Mouse (Mus musculus): Measurements from ENCODE around the gene Edrf1. TPM values are rescaled to one million over a fixed set of nuclear protein-coding genes. Genes with fewer than 3 reads are reported as not detected.

Edrf1 gene
- total and polyA plus RNA-seq, 3 experiments: 10.0 to 20.6 (median 19.3) TPM

DNA sequence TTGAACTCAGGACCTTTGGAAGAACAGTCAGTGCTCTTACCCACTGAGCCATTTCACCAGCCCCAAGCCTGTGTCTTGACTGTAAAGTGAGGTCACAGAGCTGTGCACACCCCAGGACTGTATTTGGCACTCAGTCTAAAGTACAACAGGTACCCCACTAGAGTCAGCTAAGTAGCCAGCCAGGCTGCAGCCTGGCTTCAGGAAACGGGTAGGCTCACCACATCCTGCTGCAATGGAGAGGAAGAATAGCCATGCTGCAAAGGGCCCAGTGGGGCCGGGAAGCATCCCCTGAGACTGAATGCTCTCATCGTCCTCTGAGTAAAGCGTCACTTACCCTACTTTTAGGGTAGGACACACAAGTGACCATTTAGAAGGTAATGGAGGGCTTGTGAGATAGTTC is 62.5 kb downstream of the Edrf1 start:
- Histone ChIP-seq H3K4me2 (ENCODE audit: insufficient read depth, low read depth, poor library complexity, severe bottlenecking) (no peak overlapping the region), H3K27ac (ENCODE audit: insufficient read depth, low read depth) (no peak overlapping the region), H3K4me3 (replicated peaks in 1 of 3; ENCODE audit: low read depth in 2 of 3, low read length in 2 of 3, poor library complexity in 1 of 3) (no peak overlapping the region), H3K27me3 (replicated peaks) (no peaks in the 10 kb centered on the region), H3K4me1 (ENCODE audit: control insufficient read depth in 1 of 2, insufficient read depth in 2 of 2) (no peaks in the 10 kb centered on the region), H3K9me3 (replicated peaks; ENCODE audit: low read length) (no peaks in the 10 kb centered on the region), H3K36me3 (replicated peaks in 1 of 2; ENCODE audit: control insufficient read depth in 1 of 2, insufficient read depth in 1 of 2, low read length in 1 of 2) (peaks cover 9 to 61% of the 10 kb centered on the region in 2 experiments), H3K9ac (ENCODE audit: insufficient read depth, low read depth) (no peak overlapping the region), H3K79me2 (replicated peaks; ENCODE audit: control insufficient read depth, extremely low read depth, insufficient read depth, poor library complexity, severe bottlenecking) (no peaks in the 10 kb centered on the region)
- in situ Hi-C loops (cut with MboI; ENCODE audit: low pct_ligation_motif_present, low pct_unique_long_range_greater_than_20kb, low sequenced_read_pairs): no loop called here
- DNase-seq (ENCODE audit: extremely low read depth): no peak
- dilution Hi-C loops (cut with MboI; ENCODE audit: extremely low pct_ligation_motif_present, extremely low pct_unique_long_range_greater_than_20kb, low sequenced_read_pairs): no loop called here
- TF ChIP-seq UBTF (IDR thresholded peaks at IDR 0.05; ENCODE audit: low read depth, low read length): no peak
- TF ChIP-seq HCFC1 (IDR thresholded peaks at IDR 0.05; ENCODE audit: low read depth, low read length): no peak
- no peak for TF ChIP-seq ETS1 (conservative IDR thresholded peaks at IDR 0.05; ENCODE audit: low read depth, low read length)
- TF ChIP-seq ZNF384 (IDR thresholded peaks at IDR 0.05; ENCODE audit: low read depth, low read length): no peak
- TF ChIP-seq CHD1 (IDR thresholded peaks at IDR 0.05; ENCODE audit: low read depth, low read length): no peak
- TF ChIP-seq KAT2A (IDR thresholded peaks at IDR 0.05; ENCODE audit: insufficient replicate concordance, low read length): no peak
- TF ChIP-seq POLR2A (IDR thresholded peaks at IDR 0.05; ENCODE audit: low read depth, low read length): no peak
- TF ChIP-seq JUND (conservative IDR thresholded peaks at IDR 0.05; ENCODE audit: low read depth, low read length): no peak
- TF ChIP-seq CHD2 (IDR thresholded peaks at IDR 0.05; ENCODE audit: low read length): no peak
- TF ChIP-seq SMC3 (IDR thresholded peaks at IDR 0.05; ENCODE audit: low read depth, low read length): no peak
- no peak for TF ChIP-seq MEF2A (IDR thresholded peaks at IDR 0.05; ENCODE audit: borderline replicate concordance, low read depth, low read length)
- TF ChIP-seq PAX5 (IDR thresholded peaks at IDR 0.05; ENCODE audit: low read length): no peak
- TF ChIP-seq BHLHE40 (IDR thresholded peaks at IDR 0.05; ENCODE audit: low read depth, low read length): no peak
- no peak for TF ChIP-seq TBP (conservative IDR thresholded peaks at IDR 0.05; ENCODE audit: low read depth, low read length)
- TF ChIP-seq ZC3H11A (IDR thresholded peaks at IDR 0.05; ENCODE audit: low read depth, low read length): no peak
- TF ChIP-seq POLR2AphosphoS2 (IDR thresholded peaks at IDR 0.05; ENCODE audit: low read depth, low read length): no peak
- TF ChIP-seq MXI1 (IDR thresholded peaks at IDR 0.05; ENCODE audit: low read depth, low read length): no peak
- TF ChIP-seq SIN3A (IDR thresholded peaks at IDR 0.05; ENCODE audit: low read length): no peak
- TF ChIP-seq E2F4 (IDR thresholded peaks at IDR 0.05; ENCODE audit: insufficient replicate concordance, low read depth, low read length): no peak
- no peak for TF ChIP-seq USF2 (conservative IDR thresholded peaks at IDR 0.05; ENCODE audit: low read depth, low read length)

DNA sequence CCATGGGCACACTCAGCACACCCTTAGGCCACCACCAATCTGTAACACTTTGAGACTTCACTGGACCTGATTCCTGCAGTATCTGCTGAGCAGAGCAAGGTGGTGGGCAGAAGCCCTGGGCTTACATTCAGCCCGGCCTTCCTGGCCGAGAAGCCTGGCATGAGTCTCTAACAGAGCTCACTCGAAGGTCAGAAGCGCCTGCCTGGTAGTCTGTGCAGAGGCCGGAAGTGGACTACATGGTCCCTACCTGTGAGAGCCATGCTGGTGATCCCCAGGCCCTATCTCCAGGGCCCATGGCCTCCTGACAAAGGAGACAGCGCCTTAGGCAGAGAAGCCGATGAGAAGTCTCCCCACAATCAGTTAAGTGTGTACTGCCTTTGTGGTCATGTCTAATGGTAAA is 64.0 kb downstream of the Edrf1 start:
- H3K4me1 ChIP-seq (ENCODE audit: control insufficient read depth in 1 of 2, insufficient read depth in 2 of 2): no peaks in the 10 kb centered on the region
- H3K4me2 ChIP-seq (ENCODE audit: insufficient read depth, low read depth, poor library complexity, severe bottlenecking): no peak overlapping the region
- DNase-seq (ENCODE audit: extremely low read depth): no peak
- H3K27ac ChIP-seq (ENCODE audit: insufficient read depth, low read depth): no peak overlapping the region
- H3K4me3 ChIP-seq (replicated peaks in 1 of 3; ENCODE audit: low read depth in 2 of 3, low read length in 2 of 3, poor library complexity in 1 of 3): no peak overlapping the region
- TF ChIP-seq RCOR1 (conservative IDR thresholded peaks at IDR 0.05; ENCODE audit: low read depth, low read length): no peak
- no peak for TF ChIP-seq ELF1 (IDR thresholded peaks at IDR 0.05; ENCODE audit: low read depth, low read length)
- no peak for TF ChIP-seq HCFC1 (IDR thresholded peaks at IDR 0.05; ENCODE audit: low read depth, low read length)
- TF ChIP-seq RAD21 (IDR thresholded peaks at IDR 0.05; ENCODE audit: low read depth, low read length): no peak
- no peak for TF ChIP-seq MAX (IDR thresholded peaks at IDR 0.05; ENCODE audit: low read length)
- TF ChIP-seq POLR2AphosphoS2 (IDR thresholded peaks at IDR 0.05; ENCODE audit: low read depth, low read length): no peak
- no peak for TF ChIP-seq TBP (conservative IDR thresholded peaks at IDR 0.05; ENCODE audit: low read depth, low read length)
- TF ChIP-seq USF1 (IDR thresholded peaks at IDR 0.05; ENCODE audit: low read depth, low read length): no peak
- no peak for TF ChIP-seq NRF1 (IDR thresholded peaks at IDR 0.05; ENCODE audit: low read depth, low read length)
- TF ChIP-seq ZNF384 (IDR thresholded peaks at IDR 0.05; ENCODE audit: low read depth, low read length): no peak
- no peak for TF ChIP-seq KAT2A (IDR thresholded peaks at IDR 0.05; ENCODE audit: insufficient replicate concordance, low read length)
- no peak for TF ChIP-seq UBTF (IDR thresholded peaks at IDR 0.05; ENCODE audit: low read depth, low read length)
- TF ChIP-seq CHD2 (IDR thresholded peaks at IDR 0.05; ENCODE audit: low read length): no peak
- no peak for TF ChIP-seq ZC3H11A (IDR thresholded peaks at IDR 0.05; ENCODE audit: low read depth, low read length)
- no peak for TF ChIP-seq PAX5 (IDR thresholded peaks at IDR 0.05; ENCODE audit: low read length)
- no peak overlapping the region for H3K9ac ChIP-seq (ENCODE audit: insufficient read depth, low read depth)
- in situ Hi-C loops (cut with MboI; ENCODE audit: low pct_ligation_motif_present, low pct_unique_long_range_greater_than_20kb, low sequenced_read_pairs): no loop called here
- H3K27me3 ChIP-seq (replicated peaks): no peaks in the 10 kb centered on the region
- no peaks in the 10 kb centered on the region for H3K79me2 ChIP-seq (replicated peaks; ENCODE audit: control insufficient read depth, extremely low read depth, insufficient read depth, poor library complexity, severe bottlenecking)
- no peaks in the 10 kb centered on the region for H3K9me3 ChIP-seq (replicated peaks; ENCODE audit: low read length)
- dilution Hi-C loops (cut with MboI; ENCODE audit: extremely low pct_ligation_motif_present, extremely low pct_unique_long_range_greater_than_20kb, low sequenced_read_pairs): no loop called here
- peaks cover 9 to 61% of the 10 kb centered on the region in 2 experiments for H3K36me3 ChIP-seq (replicated peaks in 1 of 2; ENCODE audit: control insufficient read depth in 1 of 2, insufficient read depth in 1 of 2, low read length in 1 of 2)
